Mouse (Mus musculus) thymus, adult 2 months (tissue): Measurements from ENCODE around the gene Gm7929. TPM values are rescaled to one million over a fixed set of nuclear protein-coding genes. Genes with fewer than 3 reads are reported as not detected.
A peak's percentile ranks its signal among the peaks of the same experiment; 100 is the strongest.
"Not testable (repeated sequence)": the region's sequence is repeated elsewhere in the genome, so short reads cannot be mapped to it uniquely, and the experiment has no call there.

Experiments used
- DNase-seq: peaks from one replicate; pipeline ENCODE4 v3.0.0; 2021
- H3K27ac ChIP-seq: fragments of 200-500 bp; 2 replicates; pipeline ENCODE4 v1.5.1; 2012; ENCODE audit warnings: low read length, control low read depth; ENCODE audit not compliant: control insufficient read depth, insufficient read depth
- H3K27me3 ChIP-seq: fragments of 200-500 bp; 2 replicates; pipeline ENCODE4 v1.6.1; 2012; ENCODE audit warnings: mild to moderate bottlenecking, low read length, moderate library complexity, mixed read lengths; ENCODE audit not compliant: control insufficient read depth, insufficient read depth
- H3K36me3 ChIP-seq: fragments of 200-500 bp; 2 replicates; pipeline ENCODE4 v1.6.1; 2012; ENCODE audit warnings: mild to moderate bottlenecking, low read length, moderate library complexity; ENCODE audit not compliant: control insufficient read depth, insufficient read depth
- H3K4me1 ChIP-seq: fragments of 200-500 bp; replicated peaks from 2 replicates; pipeline ENCODE4 v1.6.1; 2012; ENCODE audit warnings: low read length; ENCODE audit not compliant: control insufficient read depth, insufficient read depth
- H3K4me3 ChIP-seq: fragments of 200-500 bp; 2 replicates; pipeline ENCODE4 v1.5.1; 2012; ENCODE audit warnings: mild to moderate bottlenecking, low read length, control low read depth, moderate library complexity; ENCODE audit not compliant: control insufficient read depth, insufficient read depth
- WGBS: fragments of 180-500 bp; shearing (Covaris S2); methylation state at CpG from one replicate; pipeline ENCODE4 v1.1.7; 2018; 5-methylcytosine and 5-hydroxymethylcytosine counted together
- polyA plus RNA-seq: library from polyadenylated mRNA; depleted of rRNA; stranded (reverse); fragments of >200 nt; gene quantifications from 2 replicates; pipeline ENCODE4 v1.2.3, GENCODE M21; 2012; rRNA removed

The Gm7929 gene
- polyA plus RNA-seq, result not detected in 2 replicates

DNA sequence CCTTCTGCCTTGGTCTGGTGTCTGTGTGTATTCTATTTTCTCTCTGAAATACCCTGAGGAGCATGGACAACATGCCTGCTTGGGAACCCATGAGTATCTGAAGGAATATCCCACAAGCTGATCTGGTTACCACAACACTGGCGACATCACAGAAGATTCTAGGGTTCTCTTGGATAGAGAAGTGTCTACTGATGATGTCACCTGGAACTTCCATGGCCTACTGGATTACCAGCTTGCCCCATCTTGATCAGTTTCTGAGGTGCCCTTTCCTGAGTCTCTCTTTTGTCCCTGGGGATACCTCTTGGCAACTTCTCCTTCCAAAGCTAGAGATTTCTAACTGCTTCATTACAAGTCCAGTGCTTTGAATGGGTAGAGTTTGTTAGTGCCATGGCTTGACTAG is at the start of gene Gm7929:
TSS of gene Gm7929 (minus strand) at position 101 of the 400 bp plus-strand sequence.
- not testable (repeated sequence) for DNase-seq, H3K27ac ChIP-seq, H3K4me1 ChIP-seq, H3K4me3 ChIP-seq, H3K36me3 ChIP-seq, H3K27me3 ChIP-seq
- 100% methylated on average over 1 of the region's 1 CpGs for WGBS

DNA sequence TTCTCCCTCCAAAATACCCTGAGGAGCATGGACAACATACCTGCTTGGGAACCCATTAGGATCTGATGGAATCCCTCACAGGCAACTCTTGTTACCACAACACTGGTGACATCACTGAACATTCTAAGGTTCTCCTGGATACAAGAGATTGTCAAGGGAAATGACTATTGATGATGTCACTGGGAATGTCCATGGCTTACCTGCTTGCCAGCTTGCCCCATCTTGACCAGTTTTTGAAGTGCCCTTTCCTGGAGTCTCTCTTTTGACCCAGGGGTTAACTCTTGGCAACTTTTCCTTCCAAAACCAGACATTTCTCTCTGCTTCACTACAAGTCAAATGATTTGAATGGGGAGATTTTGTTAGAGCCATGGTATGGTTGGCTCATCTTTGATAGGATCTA is 21.9 kb upstream of the Gm7929 start, which contains the start of gene Gm47189:
TSS of gene Gm47189 (minus strand) at position 101 of the 400 bp plus-strand sequence.
- not testable (repeated sequence) for H3K27me3 ChIP-seq, H3K36me3 ChIP-seq, H3K4me1 ChIP-seq, H3K27ac ChIP-seq, DNase-seq, H3K4me3 ChIP-seq

DNA sequence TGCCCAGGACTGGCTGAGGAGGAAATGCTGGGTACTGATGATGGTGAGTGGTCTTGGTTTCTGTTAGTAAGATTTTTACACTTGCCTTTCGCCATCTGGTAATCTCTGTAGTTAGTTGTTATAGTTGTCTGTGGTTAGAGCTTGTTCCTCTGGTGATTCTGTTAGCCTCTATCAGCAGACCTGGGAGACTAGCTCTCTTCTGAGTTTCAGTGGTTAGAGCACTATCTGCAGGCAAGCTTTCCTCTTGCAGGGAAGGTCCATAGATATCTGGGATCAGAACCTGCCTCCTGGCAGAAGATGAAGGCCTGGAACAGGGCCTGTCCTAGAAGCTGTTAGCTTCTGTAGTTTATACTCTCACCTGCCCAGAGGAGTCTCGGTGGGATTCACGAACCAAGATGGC is 5.5 kb upstream of the Gm7929 start:
- WGBS, result 96% methylated on average over 2 of the region's 3 CpGs
- not testable (repeated sequence) for H3K4me1 ChIP-seq, H3K4me3 ChIP-seq, H3K27me3 ChIP-seq, H3K27ac ChIP-seq, H3K36me3 ChIP-seq
- DNase-seq, result peak; percentile 1

DNA sequence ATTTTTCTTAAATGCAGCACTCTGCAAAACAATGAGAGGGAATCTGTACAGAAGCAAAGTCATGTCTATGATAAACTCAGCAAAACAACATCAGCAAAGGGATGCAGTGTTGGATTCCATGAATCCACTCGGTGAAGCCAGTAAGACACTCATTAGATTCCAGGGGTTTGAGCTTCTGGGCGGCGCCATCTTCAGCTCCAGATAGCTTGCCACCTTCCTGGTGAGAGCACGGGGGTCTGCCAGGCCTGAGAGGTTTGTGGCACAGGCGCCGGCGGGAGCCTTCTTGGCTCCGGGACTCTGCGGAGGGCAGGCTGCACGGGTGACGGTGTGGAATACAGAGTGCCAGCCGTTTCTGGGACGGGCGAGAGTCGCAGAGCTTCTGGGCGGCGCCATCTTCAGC is 27.0 kb downstream of the Gm7929 start:
- H3K27me3 ChIP-seq, H3K4me1 ChIP-seq, H3K27ac ChIP-seq, H3K4me3 ChIP-seq, H3K36me3 ChIP-seq, DNase-seq: not testable (repeated sequence)
- 78% methylated on average over 17 of the region's 17 CpGs for WGBS

GRCm38 (mm10) chr14:41717180-41717579 is 33.2 kb downstream of the Gm7929 start:
- WGBS, result 83% methylated on average over 1 of the region's 1 CpGs
- H3K36me3 ChIP-seq, result not testable (repeated sequence)

GRCm38 (mm10) chr14:41701785-41702184 is 48.6 kb downstream of the Gm7929 start, which contains the start of gene Gm8068:
TSS of gene Gm8068 (minus strand) at chr14:41701885.
- not testable (repeated sequence) for H3K36me3 ChIP-seq, H3K27ac ChIP-seq, H3K27me3 ChIP-seq, H3K4me1 ChIP-seq, DNase-seq, H3K4me3 ChIP-seq
- no CpG with 5 or more reads among the region's 3 CpGs for WGBS

More at GRCm38 (mm10) chr14:41717180-41717579, 33.2 kb downstream of the Gm7929 start:
- H3K4me1 ChIP-seq, DNase-seq, H3K27me3 ChIP-seq, H3K27ac ChIP-seq, H3K4me3 ChIP-seq: not testable (repeated sequence)

Other genes with a start within 250 kb of the Gm7929 start
- not detected in 2 replicates for gene Gm7970, start 195.0 kb downstream of the Gm7929 start, polyA plus RNA-seq
- gene 1700049E17Rik2, start 177.4 kb downstream of the Gm7929 start, polyA plus RNA-seq, result not detected in 2 replicates
- not detected in 2 replicates for gene Gm3072, start 126.0 kb downstream of the Gm7929 start, polyA plus RNA-seq
- gene Gm3676, start 104.1 kb downstream of the Gm7929 start, polyA plus RNA-seq, result not detected in 2 replicates
- gene Gm8068, start 48.7 kb downstream of the Gm7929 start, polyA plus RNA-seq, result not detected in 2 replicates
- gene Gm47189, start 21.8 kb upstream of the Gm7929 start, polyA plus RNA-seq, result not detected in 2 replicates
- not detected in 2 replicates for gene Gm7980, start 156.7 kb upstream of the Gm7929 start, polyA plus RNA-seq
- gene 1700049E17Rik1, start 174.3 kb upstream of the Gm7929 start, polyA plus RNA-seq, result not detected in 2 replicates
- not detected in 2 replicates for gene 1700024B05Rik, start 193.4 kb upstream of the Gm7929 start, polyA plus RNA-seq
- not detected in 2 replicates for gene Gm6401, start 217.3 kb upstream of the Gm7929 start, polyA plus RNA-seq
- gene Gm3543, start 232.7 kb upstream of the Gm7929 start, polyA plus RNA-seq, result not detected in 2 replicates